Mouse (Mus musculus) left cerebral cortex, postnatal 4 days (tissue): ENCODE results near the gene Ism2. TPM values are rescaled to one million over a fixed set of nuclear protein-coding genes. Genes with fewer than 3 reads are reported as not detected.
"Not testable (repeated sequence)": the region's sequence is repeated elsewhere in the genome, so short reads cannot be mapped to it uniquely, and the experiment has no call there.

Source experiments
- DNase-seq: peaks from one replicate; pipeline ENCODE4 v3.0.0-alpha.2; 2022
- intact Hi-C: fragments of 180-260 bp; cut with DNase I; formaldehyde crosslinking; loops from one replicate; pipeline ENCODE4 v1.15.1; 2025
- total RNA-seq, 2 experiments: library from RNA; stranded (reverse); gene quantifications; 2 replicates each; pipeline ENCODE4 v1.2.3; 2021

Gene Ism2
- 1 to 10 TPM in 1 of 2 experiments, under 1 TPM in 1; 0.68 to 1.4 TPM for total RNA-seq

GRCm38 (mm10) chr12:87299657-87300440, at the start of gene Ism2:
TSS of gene Ism2 (minus strand) at chr12:87299705.
- peak; percentile 31 for DNase-seq
- intact Hi-C loops = no loop called here

- DNase-seq = no peak
- intact Hi-C loops = no loop called here
These were observed 48.5 kb upstream of the Ism2 start for GRCm38 (mm10) chr12:87348029-87348428.

- intact Hi-C loops = no loop called here
- no peak for DNase-seq
These were observed 48.0 kb upstream of the Ism2 start for GRCm38 (mm10) chr12:87347511-87347910.

- DNase-seq = no peak
- intact Hi-C loops = no loop called here
These were observed 43.6 kb upstream of the Ism2 start for GRCm38 (mm10) chr12:87343084-87343605.

- DNase-seq = no peak
- intact Hi-C loops = no loop called here
These were observed 38.6 kb upstream of the Ism2 start for GRCm38 (mm10) chr12:87338082-87338481.

GRCm38 (mm10) chr12:87334886-87335285, 35.4 kb upstream of the Ism2 start:
- no peak for DNase-seq
- intact Hi-C loops = loop anchor here (5.0 kb wide), 1 partner anchor 58 kb away; no protein-coding TSS in a partner anchor

GRCm38 (mm10) chr12:87333794-87334193, 34.3 kb upstream of the Ism2 start:
- DNase-seq = no peak
- intact Hi-C loops = loop anchor here (5.0 kb wide), 1 partner anchor 56 kb away; no protein-coding TSS in a partner anchor

- intact Hi-C loops = loop anchor here (5.0 kb wide), 1 partner anchor 55 kb away; no protein-coding TSS in a partner anchor
- no peak for DNase-seq
These were observed 33.0 kb upstream of the Ism2 start for GRCm38 (mm10) chr12:87332511-87332910.

GRCm38 (mm10) chr12:87331908-87332307, 32.4 kb upstream of the Ism2 start:
- intact Hi-C loops = loop anchor here (5.0 kb wide), 1 partner anchor 55 kb away; no protein-coding TSS in a partner anchor
- no peak for DNase-seq

- peak; percentile 52 for DNase-seq
- intact Hi-C loops = loop anchor here (5.0 kb wide), 1 partner anchor 54 kb away; no protein-coding TSS in a partner anchor
These were observed 31.6 kb upstream of the Ism2 start for GRCm38 (mm10) chr12:87331053-87331456.

- DNase-seq = no peak
- intact Hi-C loops = loop anchor here (5.0 kb wide), 1 partner anchor 53 kb away; no protein-coding TSS in a partner anchor
These were observed 30.7 kb upstream of the Ism2 start for GRCm38 (mm10) chr12:87330213-87330612.

GRCm38 (mm10) chr12:87328025-87328424, 28.5 kb upstream of the Ism2 start:
- DNase-seq = no peak
- intact Hi-C loops = no loop called here

GRCm38 (mm10) chr12:87327610-87328009, 28.1 kb upstream of the Ism2 start:
- peak; percentile 11 for DNase-seq
- intact Hi-C loops = no loop called here

GRCm38 (mm10) chr12:87325452-87325851, 25.9 kb upstream of the Ism2 start:
- intact Hi-C loops = no loop called here
- no peak for DNase-seq

- intact Hi-C loops = no loop called here
- no peak for DNase-seq
These were observed 19.7 kb upstream of the Ism2 start for GRCm38 (mm10) chr12:87319229-87319628.

GRCm38 (mm10) chr12:87317951-87318350, 18.4 kb upstream of the Ism2 start:
- no peak for DNase-seq
- intact Hi-C loops = no loop called here

- DNase-seq = no peak
- intact Hi-C loops = no loop called here
These were observed 13.6 kb upstream of the Ism2 start for GRCm38 (mm10) chr12:87313098-87313497.

- DNase-seq = not testable (repeated sequence)
These were observed 7.0 kb upstream of the Ism2 start for GRCm38 (mm10) chr12:87306584-87306844.

GRCm38 (mm10) chr12:87305767-87306583, 6.5 kb upstream of the Ism2 start:
- intact Hi-C loops = no loop called here
- peak; percentile 56 for DNase-seq

More at GRCm38 (mm10) chr12:87306584-87306844, 7.0 kb upstream of the Ism2 start:
- intact Hi-C loops = not testable (repeated sequence)

GRCm38 (mm10) chr12:87301189-87301588, 1.7 kb upstream of the Ism2 start:
- DNase-seq = no peak
- intact Hi-C loops = no loop called here

GRCm38 (mm10) chr12:87300441-87300690, 861 bp upstream of the Ism2 start:
- intact Hi-C loops = no loop called here
- DNase-seq = no peak
